In the genomic region with DNA sequence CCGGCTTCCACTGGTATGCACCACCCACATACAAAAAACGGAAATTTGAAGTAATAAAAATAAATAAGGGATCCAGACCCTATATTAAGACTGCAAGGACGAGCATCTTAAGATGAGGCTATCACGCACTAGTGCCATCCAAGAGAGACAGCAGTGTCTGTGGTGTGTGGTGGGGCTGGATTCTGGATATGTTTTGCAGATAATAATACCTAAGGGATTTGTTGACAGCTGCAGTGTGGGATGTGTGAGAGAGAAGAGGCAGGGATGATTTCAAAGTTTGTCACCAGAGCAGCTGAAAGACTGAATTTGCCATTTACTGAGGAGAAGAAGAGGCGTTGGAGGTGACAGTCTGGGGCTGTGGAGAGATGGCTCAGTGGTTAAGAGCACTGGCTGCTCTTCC, we compare ENCODE assay signal across 24 mouse cellular contexts. TPM values are rescaled to one million over a fixed set of nuclear protein-coding genes. Genes with fewer than 3 reads are reported as not detected.
DNase-seq lines count a peak whose midpoint lies in the region; ATAC-seq lines count a peak whose summit lies in the region.
"Had no signal": no experiment of that assay in that cellular context is flagged by ENCODE, and none has a peak within 500 bp of the region (broad histone marks: within the 10 kb centered on the region; RNA-seq: fewer than 3 reads in every experiment).

No protein-coding gene starts in this region.

- H3K36me3 ChIP-seq in intestine, embryonic 15.5 days: 0 out of 2 replicates have a peak, but pooled peaks cover 5% of the 10 kb centered on the region

- no peaks in the 10 kb centered on the region for H3K9me3 ChIP-seq in intestine, embryonic 15.5 days
- H3K9me3 ChIP-seq: forebrain, embryonic 13.5 days; heart, embryonic 10.5 days; hindbrain, embryonic 13.5 days; midbrain, embryonic 12.5 days; neural tube, embryonic 13.5 days; stomach, embryonic 15.5 days had no signal

- H3K27me3 ChIP-seq in intestine, embryonic 15.5 days (replicated peaks): no peaks in the 10 kb centered on the region
- H3K27me3 ChIP-seq: forebrain, embryonic 13.5 days; hindbrain, embryonic 13.5 days; midbrain, embryonic 12.5 days; neural tube, embryonic 13.5 days; stomach, embryonic 15.5 days had no signal

- H3K4me2 ChIP-seq in intestine, embryonic 15.5 days (replicated peaks): no peak overlapping the region
- H3K4me2 ChIP-seq: forebrain, embryonic 13.5 days; hindbrain, embryonic 13.5 days; midbrain, embryonic 12.5 days; neural tube, embryonic 13.5 days; stomach, embryonic 15.5 days had no signal

- H3K4me1 ChIP-seq in intestine, embryonic 15.5 days (replicated peaks): no peaks in the 10 kb centered on the region
- H3K4me1 ChIP-seq: forebrain, embryonic 13.5 days; hindbrain, embryonic 13.5 days; midbrain, embryonic 12.5 days; neural tube, embryonic 13.5 days; stomach, embryonic 15.5 days had no signal

- ATAC-seq in frontal cortex, adult (ENCODE audit: low TSS enrichment): peak; percentile 96
- ATAC-seq in intestine, embryonic 15.5 days: no peak
- ATAC-seq: forebrain, embryonic 13.5 days had no signal

- no peak overlapping the region for H3K9ac ChIP-seq in intestine, embryonic 15.5 days
- H3K9ac ChIP-seq: forebrain, embryonic 13.5 days; hindbrain, embryonic 13.5 days; midbrain, embryonic 12.5 days; neural tube, embryonic 13.5 days; stomach, embryonic 15.5 days had no signal

- 88% methylated on average over 5 of the region's 5 CpGs for WGBS in intestine, embryonic 15.5 days

- no peak overlapping the region for H3K4me3 ChIP-seq in intestine, embryonic 15.5 days (replicated peaks)
- H3K4me3 ChIP-seq: forebrain, embryonic 13.5 days; heart, embryonic 10.5 days; hindbrain, embryonic 13.5 days; midbrain, embryonic 12.5 days; neural tube, embryonic 13.5 days; stomach, embryonic 15.5 days had no signal

- DNase-seq in brain, adult 2 months (ENCODE audit: low read depth, low spot score): peak; percentile 92
- DNase-seq in layer of hippocampus, adult 8-10 months (ENCODE audit: low spot score in 2 of 2): peak; percentile 66 to 77
- DNase-seq in left cerebral cortex, postnatal 14 days (ENCODE audit: low spot score in 2 of 2): peak; percentile 75 to 89
- DNase-seq in spleen, postnatal 14 days (ENCODE audit: low spot score in 2 of 2): no peak
- DNase-seq in urinary bladder, adult 2 months (ENCODE audit: low spot score): no peak
- DNase-seq: cerebellum, postnatal 14 days; gastrocnemius, postnatal 14 days; heart, postnatal 10 days; kidney, adult 11 months; kidney, postnatal 10 days; lung, adult 18-20 months; lung, postnatal 36 days; spleen, adult 18-20 months; thymus, postnatal 14 days had no signal

- intact Hi-C loops in left cerebral cortex, postnatal 14 days (cut with DNase I): loop anchor here (10.0 kb wide), 1 partner anchor 145 kb away; no protein-coding TSS in a partner anchor

- H3K27ac ChIP-seq in intestine, embryonic 15.5 days: no peak overlapping the region
- H3K27ac ChIP-seq: forebrain, embryonic 13.5 days; heart, embryonic 10.5 days; hindbrain, embryonic 13.5 days; midbrain, embryonic 12.5 days; neural tube, embryonic 13.5 days; stomach, embryonic 15.5 days had no signal

RNA-seq across cellular contexts. Expression of a gene that starts 18.6 kb away (rescaled TPM):
- total RNA-seq in layer of hippocampus, adult 8-10 months (2022): not detected
- total RNA-seq in left cerebral cortex, postnatal 14 days (2021): not detected
- 0.35 and 0.62 TPM in 2 replicates for polyA plus RNA-seq in intestine, embryonic 15.5 days (2015; fragmentation: Nextera tagmentation; extraction: Ambion mirVana)
- polyA plus RNA-seq in urinary bladder, adult 2 months (2012; rRNA removed): 1.6 and 2.4 TPM in 2 replicates
- total RNA-seq: ES-E14; left cerebral cortex, postnatal 10 days had no signal
- polyA plus RNA-seq: forebrain, embryonic 13.5 days; hindbrain, embryonic 13.5 days; midbrain, embryonic 12.5 days; neural tube, embryonic 13.5 days had no signal

RNA-seq across cellular contexts. Expression of a gene that starts 58.7 kb away (rescaled TPM):
- 10 to 100 TPM; 69.6 to 78.0 (median 76.1) TPM for total RNA-seq in layer of hippocampus, adult 8-10 months (2022)
- 10 to 100 TPM; 59.1 to 62.0 TPM for total RNA-seq in left cerebral cortex, postnatal 14 days (2021)
- 71.8 and 74.7 TPM in 2 replicates for polyA plus RNA-seq in intestine, embryonic 15.5 days (2015; fragmentation: Nextera tagmentation; extraction: Ambion mirVana)
- 60.1 and 61.1 TPM in 2 replicates for polyA plus RNA-seq in urinary bladder, adult 2 months (2012; rRNA removed)

Comparison
In these comparisons a context has a peak if more than half of its experiments do, and no peak if none do; other contexts are left out.
1. DNase-seq: peak in brain, adult 2 months (single experiment), layer of hippocampus, adult 8-10 months (2 of 2) and left cerebral cortex, postnatal 14 days (2 of 2); none in spleen, postnatal 14 days (0 of 2) and urinary bladder, adult 2 months (single experiment).